Mouse (Mus musculus) embryonic stem cell, embryonic (primary cell): ENCODE results near the gene S1pr4.

Experiments
- CTCF ChIA-PET, 4 experiments: fragments of 300-600 bp in 2 of 4; fragments of 350-600 bp in 2 of 4; sonication (Branson Sonifier 250); formaldehyde crosslinking; loops; one replicate each; lab custom pipeline; 2022; ENCODE audit warnings: inconsistent platforms in 2 of 4; lab: Charles Lee
- POLR2A ChIA-PET, 4 experiments: fragments of 300-600 bp in 2 of 4; fragments of 350-600 bp in 2 of 4; sonication (Branson Sonifier 250); formaldehyde crosslinking; loops; one replicate each; lab custom pipeline; 2022; ENCODE audit warnings: antibody characterized with exemption in 4 of 4, inconsistent platforms in 1 of 4; lab: Charles Lee

The S1pr4 gene

DNA sequence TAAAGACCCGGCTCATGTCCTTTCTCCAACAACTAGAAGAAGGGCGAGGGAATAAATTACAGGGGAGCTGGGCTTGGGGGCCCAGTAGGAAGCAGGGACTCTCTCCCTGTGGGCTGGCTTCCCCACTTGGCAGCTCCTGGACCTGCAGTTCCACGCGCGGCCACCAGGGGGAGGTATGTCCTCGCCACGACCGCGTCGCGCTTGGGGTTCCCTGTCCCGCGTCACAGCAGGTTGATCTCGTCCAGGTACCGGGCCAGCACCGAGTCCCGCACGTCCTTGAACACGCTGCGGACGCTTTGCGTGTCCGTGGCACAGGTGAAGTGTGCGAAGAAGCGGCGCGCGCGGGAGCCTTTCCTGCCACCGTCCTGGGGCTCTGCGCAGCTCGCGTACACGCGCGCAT is 2.7 kb upstream of the S1pr4 start:
- CTCF ChIA-PET = interaction anchor here (0.5 to 3.1 kb wide), 89 partner anchors 9 to 826 kb away, joined by 3 to 46 read pairs (median 4); partner anchors contain the start of genes Celf5 (in 2 of the 4), Gna15 (in 2 of the 4), Pip5k1c (in 2 of the 4) and Hmg20b (in 1 of the 4)

DNA sequence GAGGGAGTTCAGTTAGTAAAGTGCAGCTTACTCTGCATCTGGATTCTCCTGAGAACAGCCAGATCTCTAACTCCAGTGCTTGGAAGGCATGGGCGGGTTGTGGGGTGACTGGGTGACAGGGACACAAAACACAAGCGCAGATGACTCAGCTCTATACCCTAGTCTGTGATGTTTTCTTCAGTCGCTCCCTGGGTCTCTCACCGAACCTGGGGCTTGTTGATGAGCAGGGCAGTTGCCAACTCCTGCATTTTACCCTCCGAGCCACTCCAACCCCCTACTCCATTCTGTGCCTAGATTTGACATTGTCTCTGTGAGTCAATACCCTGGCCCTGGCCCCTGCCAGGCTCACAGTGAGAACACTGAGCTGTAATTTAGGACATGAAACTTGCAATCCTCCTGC is 1.9 kb upstream of the S1pr4 start:
- CTCF ChIA-PET = interaction anchor here in 3 of 4 experiments (0.6 to 3.1 kb wide), 31 partner anchors 8 to 695 kb away, joined by 3 to 46 read pairs (median 6); partner anchors contain the start of gene Celf5 (in 1 of the 3)
- POLR2A ChIA-PET = interaction anchor here in 2 of 4 experiments (0.6 to 2.6 kb wide), 16 partner anchors 14 to 321 kb away, joined by 3 to 19 read pairs (median 4); partner anchors contain the start of genes Pip5k1c (in 2 of the 2), Gna15 (in 1 of the 2) and Tjp3 (in 1 of the 2)

More for the DNA sequence above, 2.7 kb upstream of the S1pr4 start:
- POLR2A ChIA-PET = interaction anchor here in 3 of 4 experiments (0.6 to 2.6 kb wide), 26 partner anchors 8 to 397 kb away, joined by 3 to 19 read pairs (median 4); partner anchors contain the start of genes Pip5k1c (in 2 of the 3), Gna15 (in 1 of the 3) and Map2k2 (in 1 of the 3)

DNA sequence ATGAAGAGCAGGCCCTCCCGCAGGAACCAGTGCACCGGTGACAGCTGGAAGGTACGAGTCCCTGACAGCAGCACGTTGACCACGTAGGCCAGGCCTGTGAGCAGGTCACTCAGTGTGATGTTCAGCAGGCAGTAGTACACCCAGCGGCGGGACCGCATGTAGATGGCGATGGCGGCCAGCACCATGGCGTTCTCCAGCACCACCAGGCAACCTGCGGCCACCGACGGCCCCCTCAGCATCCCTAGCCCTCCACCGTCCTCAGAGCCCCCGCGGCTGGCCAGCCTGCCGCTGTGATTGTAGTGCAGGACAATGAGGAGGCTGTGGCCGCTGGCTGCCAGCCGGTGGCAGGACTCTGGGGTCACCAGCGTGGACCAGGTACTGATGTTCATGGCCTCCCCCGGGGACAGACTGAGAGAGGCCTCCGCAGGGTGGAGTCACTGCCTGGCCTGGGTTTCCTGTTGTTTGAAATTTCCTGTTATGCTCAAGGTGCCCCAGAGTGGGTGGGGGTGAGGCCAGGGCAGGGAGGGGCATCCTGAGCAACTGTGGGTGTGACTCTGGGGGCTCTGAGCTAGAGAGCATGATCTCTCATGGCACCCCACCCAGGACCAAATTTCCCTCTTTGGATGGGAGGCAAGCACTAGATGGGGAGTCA is 556 bp downstream of the S1pr4 start:
- ChIA-PET POLR2A (interaction anchor here in 2 of 4 experiments (1.0 to 3.0 kb wide), 2 partner anchors 8 to 9 kb away, joined by 5 to 16 read pairs; no protein-coding TSS in a partner anchor), CTCF (interaction anchor here in 1 of 4 experiments (1.2 to 1.7 kb wide), 3 partner anchors 8 to 52 kb away, joined by 6 to 8 read pairs (median 6); no protein-coding TSS in a partner anchor)

DNA sequence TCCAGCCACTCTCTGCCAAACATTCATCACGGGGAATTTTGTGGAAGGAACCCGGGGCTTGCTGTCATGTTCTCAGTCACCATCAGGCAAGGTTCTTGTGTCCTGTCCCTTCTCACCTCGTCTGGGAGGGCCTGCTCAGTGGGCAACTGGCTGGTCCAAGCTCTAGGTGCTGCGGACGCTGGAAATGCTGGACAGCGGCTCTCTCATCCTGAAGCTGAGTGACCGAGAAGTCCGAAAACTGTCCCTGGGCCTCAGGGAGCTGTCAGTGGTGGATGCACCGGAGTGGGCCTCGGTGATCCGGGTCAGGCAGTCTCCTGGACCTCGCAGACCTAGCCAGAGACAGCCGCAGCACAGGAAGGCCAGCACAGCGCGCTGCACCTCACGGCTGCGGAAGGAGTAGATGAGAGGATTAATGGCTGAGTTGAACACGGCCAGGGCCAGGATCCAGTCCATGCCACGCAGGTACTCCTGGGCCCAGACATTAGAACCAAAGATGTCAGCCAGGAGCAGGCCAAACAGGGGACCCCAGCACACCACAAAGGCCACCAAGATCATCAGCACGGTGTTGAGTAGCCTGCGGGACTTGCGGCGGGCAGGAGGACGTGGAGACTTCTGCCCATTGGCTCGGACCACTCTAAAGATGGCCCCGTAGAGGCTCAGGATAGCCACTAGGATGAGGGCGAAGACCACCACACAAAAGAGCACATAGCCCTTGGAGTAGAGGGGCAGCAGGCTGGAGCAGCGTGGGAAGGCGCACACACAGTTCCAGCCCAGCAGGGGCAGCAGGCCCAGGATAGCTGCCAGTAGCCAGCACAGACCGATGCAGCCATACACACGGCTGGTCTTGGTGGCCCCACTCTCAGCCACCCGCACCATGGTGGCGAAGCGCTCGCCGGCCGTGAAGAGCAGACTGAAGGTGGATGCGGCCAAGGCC is 1.3 kb downstream of the S1pr4 start:
- CTCF ChIA-PET = interaction anchor here in 2 of 4 experiments (0.5 to 1.7 kb wide), 4 partner anchors 9 to 104 kb away, joined by 3 to 8 read pairs (median 5); no protein-coding TSS in a partner anchor

DNA sequence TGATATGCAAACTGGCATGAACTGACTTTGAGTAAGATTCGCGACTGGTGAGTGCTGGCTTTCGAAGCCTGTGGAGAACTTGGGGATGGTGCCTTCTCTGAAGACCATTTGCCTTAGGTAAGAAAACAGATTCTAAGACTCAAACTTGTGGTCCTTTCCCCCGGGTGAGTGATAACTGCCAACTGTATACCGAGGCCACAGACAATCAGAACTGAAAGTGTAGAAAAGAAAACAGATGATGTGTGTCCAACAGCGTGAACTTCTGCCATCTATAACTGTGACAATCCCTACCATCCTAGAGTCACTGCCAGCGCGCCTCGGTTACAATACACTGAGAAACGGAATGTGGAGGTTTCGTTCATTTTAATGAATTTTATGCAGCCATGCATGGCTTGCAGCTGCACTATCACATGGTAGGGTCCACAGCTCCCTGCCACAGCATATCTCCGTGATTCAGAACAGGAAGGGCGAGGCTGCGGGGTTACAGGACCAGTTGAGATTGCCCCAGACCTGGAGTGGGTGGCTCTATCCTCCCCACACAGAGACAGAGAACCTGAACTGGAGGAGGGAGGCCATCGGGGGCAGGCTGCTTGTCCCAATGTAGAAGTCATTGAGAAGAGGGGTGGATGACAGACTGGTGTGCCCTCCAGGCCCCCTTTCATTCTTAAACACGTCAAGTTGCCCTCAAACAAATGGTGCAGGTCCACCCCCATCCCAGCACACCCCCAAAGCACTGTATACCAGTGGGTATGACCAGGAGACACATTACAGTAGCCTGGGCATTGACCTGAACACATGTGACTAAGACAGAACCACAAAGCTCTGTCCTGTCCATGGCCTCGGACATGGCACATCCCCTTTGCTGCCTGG is 2.3 kb downstream of the S1pr4 start:
- ChIA-PET CTCF (interaction anchor here in 2 of 4 experiments (0.6 to 2.4 kb wide), 7 partner anchors 13 to 205 kb away, joined by 3 to 10 read pairs (median 4); partner anchors contain the start of genes Celf5 (in 1 of the 2) and Pip5k1c (in 1 of the 2)), POLR2A (interaction anchor here in 2 of 4 experiments (0.6 to 5.5 kb wide), 15 partner anchors 9 to 205 kb away, joined by 3 to 60 read pairs (median 3); partner anchors contain the start of genes Celf5 (in 1 of the 2) and Pip5k1c (in 1 of the 2))

More for the DNA sequence above, 1.3 kb downstream of the S1pr4 start:
- POLR2A ChIA-PET = interaction anchor here in 2 of 4 experiments (0.6 to 5.5 kb wide), 6 partner anchors 8 to 139 kb away, joined by 3 to 60 read pairs (median 3); no protein-coding TSS in a partner anchor

DNA sequence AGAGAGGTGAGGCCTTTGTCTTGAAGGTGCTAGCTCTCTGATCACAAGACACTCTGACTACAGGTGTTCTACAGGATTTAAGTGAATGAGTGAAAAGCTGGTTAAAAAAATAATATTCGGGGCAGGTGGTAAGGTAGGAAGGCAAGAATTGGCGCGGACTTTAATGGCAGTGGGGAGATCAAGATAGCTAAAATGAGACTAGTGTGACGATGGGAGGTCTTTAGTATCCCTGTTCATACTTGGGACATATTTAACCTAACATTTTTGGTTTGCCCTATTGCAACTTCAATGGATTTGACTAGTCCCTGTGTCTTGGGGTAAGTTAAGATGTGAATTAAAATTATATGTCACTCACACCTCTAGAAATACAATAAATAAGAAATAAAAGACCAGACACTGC is 3.0 kb downstream of the S1pr4 start:
- ChIA-PET CTCF (interaction anchor here in 3 of 4 experiments (0.6 to 2.5 kb wide), 25 partner anchors 11 to 616 kb away, joined by 3 to 13 read pairs (median 3); partner anchors contain the start of genes Celf5 (in 2 of the 3), Gna11 (in 1 of the 3) and Pip5k1c (in 1 of the 3)), POLR2A (interaction anchor here in 3 of 4 experiments (0.6 to 5.5 kb wide), 47 partner anchors 9 to 567 kb away, joined by 3 to 60 read pairs (median 4); partner anchors contain the start of genes Pip5k1c (in 2 of the 3), Cactin (in 1 of the 3), Celf5 (in 1 of the 3) and Eef2 (in 1 of the 3))

DNA sequence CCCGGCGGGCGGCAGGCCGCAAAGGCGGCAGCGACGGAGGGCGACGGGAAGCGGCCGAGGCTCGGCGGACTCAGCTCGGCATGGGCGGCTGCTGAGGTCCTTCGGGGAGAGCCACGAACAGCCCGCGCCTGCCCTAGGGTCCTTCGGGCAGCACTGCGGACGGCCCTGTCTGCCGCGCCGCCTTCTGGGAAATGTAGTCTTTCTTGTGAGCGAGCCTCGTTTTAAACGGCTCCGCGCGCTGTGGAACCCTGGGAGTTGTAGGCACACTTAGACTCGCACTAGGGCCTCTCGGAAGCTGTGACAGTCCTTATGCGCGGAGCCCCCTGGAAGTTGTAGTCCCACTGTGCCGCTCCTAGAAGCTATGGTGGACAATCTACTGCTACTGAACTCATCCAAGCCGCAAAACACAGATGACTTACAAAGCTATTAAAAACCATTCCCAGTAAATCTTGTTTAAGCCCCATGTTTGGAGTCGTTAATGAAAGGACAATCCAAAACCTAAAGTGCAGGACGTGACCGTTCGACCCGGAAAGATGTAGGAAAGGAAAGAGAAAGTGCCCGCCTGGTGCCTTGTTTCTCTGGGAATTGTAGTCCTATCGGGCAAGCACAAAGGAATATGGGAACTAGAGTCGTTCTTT is 3.5 kb downstream of the S1pr4 start, which contains the start of gene Ncln:
Gene Ncln (minus strand): TSS at position 129 of the 638 bp plus-strand sequence.
- ChIA-PET CTCF (interaction anchor here (0.5 to 2.5 kb wide), 31 partner anchors 8 to 615 kb away, joined by 3 to 13 read pairs (median 3); partner anchors contain the start of genes Celf5 (in 2 of the 4), Gna11 (in 1 of the 4) and Pip5k1c (in 1 of the 4)), POLR2A (interaction anchor here (0.5 to 5.5 kb wide), 53 partner anchors 8 to 567 kb away, joined by 3 to 60 read pairs (median 4); partner anchors contain the start of genes Pip5k1c (in 2 of the 4), Cactin (in 1 of the 4), Celf5 (in 1 of the 4) and Eef2 (in 1 of the 4))

DNA sequence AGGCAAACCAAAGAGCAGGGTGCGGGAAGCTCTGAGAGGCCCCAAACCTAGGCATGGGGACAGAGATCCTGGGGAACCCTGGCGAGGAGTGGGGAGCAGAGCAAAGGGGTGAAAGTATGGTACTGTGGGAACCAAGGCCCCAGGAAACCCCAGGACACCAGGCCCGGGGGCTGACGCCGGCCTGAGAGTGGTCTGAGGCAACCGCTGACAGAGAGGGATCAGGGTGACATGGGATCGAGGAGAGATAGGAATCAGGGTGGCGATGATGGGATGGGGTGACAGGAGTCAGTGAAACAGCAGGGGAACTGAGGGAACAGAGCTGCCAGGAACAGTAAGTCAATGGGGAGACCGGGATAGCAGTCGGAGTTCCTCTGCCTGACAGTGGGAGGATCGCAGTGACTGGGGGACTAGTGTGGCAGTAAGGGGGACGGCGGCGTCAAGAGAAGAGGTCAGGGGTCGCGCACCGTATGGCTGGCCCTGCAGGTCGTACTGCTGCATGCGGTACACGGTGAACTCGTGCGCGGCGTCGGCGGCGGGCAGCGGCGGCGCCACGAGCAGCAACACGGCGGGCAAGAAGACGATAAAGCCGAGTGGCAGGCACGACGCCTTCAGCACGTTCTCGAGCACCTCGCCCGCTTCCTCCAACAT is 4.2 kb downstream of the S1pr4 start:
- CTCF ChIA-PET = interaction anchor here (0.5 to 2.5 kb wide), 24 partner anchors 8 to 470 kb away, joined by 3 to 13 read pairs (median 3); partner anchors contain the start of genes Celf5 (in 2 of the 4), Diras1 (in 1 of the 4), Gna11 (in 1 of the 4) and Pip5k1c (in 1 of the 4)
- POLR2A ChIA-PET = interaction anchor here (0.5 to 5.5 kb wide), 41 partner anchors 8 to 566 kb away, joined by 3 to 60 read pairs (median 4); partner anchors contain the start of genes Cactin (in 1 of the 4), Eef2 (in 1 of the 4), Gadd45b (in 1 of the 4) and Gna11 (in 1 of the 4)

DNA sequence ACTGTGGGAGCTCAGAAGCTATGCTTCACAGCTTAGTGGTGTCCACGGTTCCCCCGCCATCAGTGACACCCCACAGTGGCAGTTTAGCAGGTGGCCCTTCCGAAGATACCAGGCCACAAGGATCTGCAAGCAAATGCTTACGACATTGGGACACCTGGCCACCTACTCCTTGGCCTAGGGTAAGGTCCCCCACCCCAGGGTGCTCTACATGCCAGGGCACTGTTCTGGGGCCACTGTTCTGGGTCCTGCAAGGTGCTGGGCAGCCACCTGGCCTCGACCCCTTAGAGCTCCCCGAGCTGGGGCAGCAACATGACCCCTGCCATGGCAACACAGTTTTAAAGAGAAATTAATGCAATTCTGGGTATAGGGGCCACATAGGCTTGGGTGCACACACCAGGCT is 4.8 kb downstream of the S1pr4 start:
- ChIA-PET POLR2A (interaction anchor here in 3 of 4 experiments (0.7 to 5.5 kb wide), 13 partner anchors 9 to 93 kb away, joined by 3 to 60 read pairs (median 9); partner anchors contain the start of genes Celf5 (in 1 of the 3) and Gna11 (in 1 of the 3)), CTCF (interaction anchor here in 3 of 4 experiments (0.5 to 2.5 kb wide), 8 partner anchors 10 to 469 kb away, joined by 3 to 8 read pairs (median 3); partner anchors contain the start of gene Diras1 (in 1 of the 3))

DNA sequence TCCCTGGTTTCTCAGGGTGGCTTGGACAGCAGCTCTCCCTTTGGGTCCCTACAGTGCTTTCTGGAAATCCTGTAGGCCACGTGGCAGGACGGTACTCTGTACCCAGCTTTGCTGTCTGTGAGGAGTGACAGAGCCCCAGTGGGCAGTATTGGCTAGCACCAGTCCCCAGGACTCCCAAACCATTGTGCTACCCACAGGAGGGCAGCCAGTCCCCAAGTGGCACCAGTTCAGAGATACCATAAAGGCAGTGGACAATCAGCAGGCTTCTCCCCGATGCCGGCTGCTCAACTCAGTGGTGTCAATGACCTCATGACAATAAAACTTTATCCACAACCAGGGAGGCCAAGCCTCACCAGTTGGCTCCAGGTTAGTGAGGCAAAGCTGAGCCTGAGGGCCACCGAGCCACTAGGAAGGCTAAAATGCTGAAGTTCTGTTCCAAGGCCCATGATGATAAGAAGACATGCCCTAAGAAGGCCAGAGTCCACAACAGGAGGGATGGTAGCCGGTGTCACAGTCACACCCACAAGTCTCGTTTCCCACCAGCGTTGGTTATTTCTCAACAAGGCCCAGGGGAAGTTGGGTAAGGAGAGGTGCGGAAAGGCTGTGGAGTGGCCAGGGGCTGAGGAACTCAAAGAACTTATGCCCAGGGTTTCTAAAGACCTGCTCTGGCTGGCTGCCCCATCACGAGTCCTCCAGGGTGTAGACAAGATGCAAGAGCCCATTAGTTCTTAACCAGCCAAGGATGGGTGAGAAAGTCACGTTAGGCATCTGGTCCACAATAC is 5.5 kb downstream of the S1pr4 start:
- ChIA-PET CTCF (interaction anchor here in 2 of 4 experiments (1.0 to 2.5 kb wide), 7 partner anchors 8 to 276 kb away, joined by 3 to 8 read pairs (median 4); no protein-coding TSS in a partner anchor), POLR2A (interaction anchor here in 3 of 4 experiments (0.5 to 5.5 kb wide), 11 partner anchors 8 to 1653 kb away, joined by 3 to 60 read pairs (median 10); partner anchors contain the start of genes Celf5 (in 1 of the 3) and Gna11 (in 1 of the 3))

DNA sequence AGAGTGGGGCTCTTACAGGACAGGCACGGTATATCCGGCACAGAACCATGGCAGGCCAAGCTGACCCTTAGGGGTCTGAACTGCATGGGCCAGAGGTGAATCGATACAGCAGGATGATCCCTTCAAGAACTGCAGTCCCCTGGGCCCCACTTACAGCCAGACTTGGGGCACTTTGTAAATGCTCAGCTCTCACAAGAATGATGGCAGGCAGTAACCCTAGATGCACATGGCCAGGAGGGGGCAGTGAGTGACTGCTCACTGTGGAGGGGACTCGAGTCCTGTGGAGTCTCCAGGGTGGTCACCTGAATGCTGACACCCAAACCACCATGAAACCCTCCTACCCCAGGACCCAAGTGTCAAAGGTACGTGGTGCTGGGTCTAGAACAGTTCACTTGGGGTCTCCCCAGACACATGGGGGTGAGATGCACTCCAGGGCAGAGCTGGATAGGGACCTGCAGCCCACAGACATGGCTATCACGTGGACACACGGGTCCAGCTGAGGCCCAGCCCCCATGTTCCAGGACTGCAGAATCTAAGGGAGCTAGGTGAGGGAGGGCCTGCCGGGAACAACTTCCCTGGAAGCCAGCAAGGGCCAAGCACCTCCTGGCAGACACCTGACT is 6.2 kb downstream of the S1pr4 start:
- ChIA-PET CTCF (interaction anchor here in 2 of 4 experiments (0.6 to 1.8 kb wide), 5 partner anchors 9 to 58 kb away, joined by 3 to 5 read pairs (median 4); no protein-coding TSS in a partner anchor), POLR2A (interaction anchor here in 2 of 4 experiments (1.1 to 5.5 kb wide), 6 partner anchors 9 to 92 kb away, joined by 3 to 60 read pairs (median 4); no protein-coding TSS in a partner anchor)

DNA sequence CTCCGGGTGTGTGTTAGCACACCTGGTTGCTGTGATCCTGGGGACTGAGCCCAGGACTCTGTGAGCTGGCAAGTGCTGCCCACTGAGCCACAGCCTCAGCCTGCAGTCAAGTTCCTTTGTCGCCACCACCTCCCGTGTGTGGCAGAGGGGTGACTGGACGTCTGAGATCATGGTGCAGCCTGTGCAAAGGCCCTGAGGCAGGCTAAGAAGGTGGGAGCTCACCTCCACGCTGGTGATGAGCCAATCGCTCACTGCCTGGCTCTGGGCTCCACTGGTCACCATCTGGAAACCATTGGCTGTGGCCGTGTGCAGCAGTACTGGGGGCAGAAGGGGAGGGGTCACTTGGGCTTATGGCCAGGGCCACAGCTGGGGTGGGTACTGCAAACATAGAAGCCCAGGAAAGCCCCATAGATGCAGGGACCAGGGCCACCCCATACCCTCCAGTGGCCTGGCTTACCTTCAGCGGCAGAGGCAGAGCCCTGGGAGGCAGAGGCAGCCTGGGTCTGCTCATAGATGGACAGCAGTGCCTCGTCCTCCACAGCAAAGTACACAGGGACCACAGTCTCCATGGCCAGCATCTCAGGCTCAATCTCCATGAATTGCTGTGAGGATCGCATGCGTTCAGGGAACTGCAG is 7.2 kb downstream of the S1pr4 start:
- ChIA-PET CTCF (interaction anchor here in 1 of 4 experiments (1.3 to 1.7 kb wide), 2 partner anchors 9 to 10 kb away, joined by 5 read pairs; no protein-coding TSS in a partner anchor), POLR2A (interaction anchor here in 2 of 4 experiments (1.1 to 1.7 kb wide), 3 partner anchors 9 to 27 kb away, joined by 3 to 4 read pairs (median 3); no protein-coding TSS in a partner anchor)
